Comparison of ENCODE assay signal across 8 mouse cellular contexts in the genomic region with DNA sequence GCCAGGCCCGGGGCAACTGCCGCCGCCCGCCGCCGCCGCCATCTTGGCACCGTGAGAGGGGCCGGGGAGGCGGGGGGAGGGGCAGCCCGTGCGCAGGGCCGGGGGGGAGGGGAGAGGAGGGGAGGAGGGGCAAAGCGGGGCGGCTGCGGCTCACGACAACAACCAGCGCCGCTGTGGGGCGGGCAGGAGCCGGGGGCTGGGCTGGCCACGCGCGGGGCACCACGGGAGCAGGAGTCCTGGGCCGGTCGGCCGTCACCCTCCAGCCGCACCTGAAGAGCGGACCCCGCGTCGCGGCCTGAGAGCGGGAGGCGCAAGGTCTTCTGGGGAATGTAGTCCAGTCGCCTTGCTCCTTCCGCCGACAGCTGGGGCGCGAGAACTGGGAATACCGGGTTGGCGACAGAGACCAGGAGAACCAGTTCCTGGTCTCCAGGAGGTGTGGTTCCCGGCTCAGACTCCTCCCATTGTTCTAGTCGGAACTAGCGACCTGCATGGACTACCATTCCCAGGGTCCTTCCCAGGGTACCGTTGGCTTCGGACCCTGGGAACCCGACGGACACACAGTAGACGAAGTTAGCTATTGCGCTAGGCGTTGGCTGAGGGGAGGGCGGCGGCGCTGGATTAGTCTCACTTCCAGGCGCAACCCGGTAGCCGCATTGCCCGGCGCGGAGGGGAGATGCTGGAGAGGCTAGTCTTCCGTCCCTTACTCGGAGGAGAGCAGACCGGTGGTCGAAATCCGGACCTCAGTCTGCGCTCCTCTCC. TPM values are rescaled to one million over a fixed set of nuclear protein-coding genes. Genes with fewer than 3 reads are reported as not detected.
DNase-seq lines count a peak whose midpoint lies in the region; ATAC-seq lines count a peak whose summit lies in the region.

Gene Kmt2b (minus strand): TSS at position 51 of the 759 bp plus-strand sequence.

- H3K9me3 ChIP-seq in forebrain, embryonic 14.5 days (replicated peaks; ENCODE audit: control insufficient read depth, low read length), result no peaks in the 10 kb centered on the region
- H3K9me3 ChIP-seq in neural tube, embryonic 15.5 days (replicated peaks), result no peaks in the 10 kb centered on the region

- peak within 1 kb of the TSS; percentile 98 for H3K4me3 ChIP-seq in forebrain, embryonic 14.5 days (ENCODE audit: low read depth, low read length)
- H3K4me3 ChIP-seq in neural tube, embryonic 15.5 days (replicated peaks), result peak within 1 kb of the TSS; percentile 91

- DNase-seq in ES-CJ7 (ENCODE audit: low read depth, low spot score), result peak; percentile 99
- DNase-seq in cerebellum, adult 11 months, result peak; percentile 96
- peak; percentile 98 for DNase-seq in forebrain, embryonic 14.5 days (ENCODE audit: low spot score)
- peak; percentile 95 to 97 for DNase-seq in heart, postnatal 14 days
- DNase-seq in layer of hippocampus, adult 11-12 months (ENCODE audit: low spot score), result peak; percentile 97
- DNase-seq in lung, adult 18-20 months, result peak; percentile 99
- peak; percentile 99 for DNase-seq in testis, postnatal 14 days (ENCODE audit: low spot score)

- peak; percentile 95 for ATAC-seq in forebrain, embryonic 14.5 days
- peak; percentile 95 for ATAC-seq in neural tube, embryonic 15.5 days (ENCODE audit: low FRiP score)

- intact Hi-C loops in heart, postnatal 14 days (cut with DNase I), result loop anchor here (1.0 to 2.0 kb wide), 3 partner anchors 19 to 270 kb away; no protein-coding TSS in a partner anchor

- peaks cover 7% of the 10 kb centered on the region for H3K4me1 ChIP-seq in forebrain, embryonic 14.5 days (ENCODE audit: control insufficient read depth, insufficient read depth, low read length)
- H3K4me1 ChIP-seq in neural tube, embryonic 15.5 days, result peaks cover 23% of the 10 kb centered on the region

- peak within 1 kb of the TSS; percentile 92 for H3K27ac ChIP-seq in forebrain, embryonic 14.5 days (ENCODE audit: low read depth, low read length)
- peak within 1 kb of the TSS; percentile 94 for H3K27ac ChIP-seq in neural tube, embryonic 15.5 days (replicated peaks)

- WGBS in forebrain, embryonic 14.5 days, result under 1% methylated on average over 52 of the region's 68 CpGs
- WGBS in neural tube, embryonic 15.5 days, result under 1% methylated on average over 63 of the region's 68 CpGs

- peak within 1 kb of the TSS; percentile 97 for H3K9ac ChIP-seq in forebrain, embryonic 14.5 days (ENCODE audit: low read length)
- H3K9ac ChIP-seq in neural tube, embryonic 15.5 days (replicated peaks), result peak within 1 kb of the TSS; percentile 96

- H3K36me3 ChIP-seq in forebrain, embryonic 14.5 days (ENCODE audit: control insufficient read depth, insufficient read depth, low read length), result peaks cover 32% of the 10 kb centered on the region
- H3K36me3 ChIP-seq in neural tube, embryonic 15.5 days, result peaks cover 25% of the 10 kb centered on the region

- no peaks in the 10 kb centered on the region for H3K27me3 ChIP-seq in forebrain, embryonic 14.5 days (replicated peaks; ENCODE audit: control insufficient read depth, insufficient read depth, low read length)
- no peaks in the 10 kb centered on the region for H3K27me3 ChIP-seq in neural tube, embryonic 15.5 days (replicated peaks)

- peak within 1 kb of the TSS; percentile 95 for H3K4me2 ChIP-seq in forebrain, embryonic 14.5 days (ENCODE audit: low read length)
- peak within 1 kb of the TSS; percentile 90 for H3K4me2 ChIP-seq in neural tube, embryonic 15.5 days

RNA-seq across cellular contexts. Expression of gene Kmt2b, which starts in this region (rescaled TPM):
- 8.7 and 9.6 TPM in 2 replicates for polyA plus RNA-seq in forebrain, embryonic 14.5 days (2014; fragmentation: Nextera tagmentation; extraction: Ambion mirVana)
- 10 to 100 TPM; 22.6 to 26.9 TPM for total RNA-seq in heart, postnatal 14 days (2021)
- polyA plus RNA-seq in neural tube, embryonic 15.5 days (2015; fragmentation: Nextera tagmentation; extraction: Ambion mirVana), result 8.5 and 8.8 TPM in 2 replicates

Comparison
In these comparisons a context has a peak if more than half of its experiments do, and no peak if none do; other contexts are left out.
1. Peak in every context shown above with its lines: DNase-seq, ATAC-seq, H3K4me3 ChIP-seq and H3K27ac ChIP-seq.